Mouse (Mus musculus): ENCODE results near the gene Grm4. TPM values are rescaled to one million over a fixed set of nuclear protein-coding genes. Genes with fewer than 3 reads are reported as not detected.

The Grm4 gene
- total and polyA plus RNA-seq, 3 experiments: 0.05 TPM; not detected in 2

DNA sequence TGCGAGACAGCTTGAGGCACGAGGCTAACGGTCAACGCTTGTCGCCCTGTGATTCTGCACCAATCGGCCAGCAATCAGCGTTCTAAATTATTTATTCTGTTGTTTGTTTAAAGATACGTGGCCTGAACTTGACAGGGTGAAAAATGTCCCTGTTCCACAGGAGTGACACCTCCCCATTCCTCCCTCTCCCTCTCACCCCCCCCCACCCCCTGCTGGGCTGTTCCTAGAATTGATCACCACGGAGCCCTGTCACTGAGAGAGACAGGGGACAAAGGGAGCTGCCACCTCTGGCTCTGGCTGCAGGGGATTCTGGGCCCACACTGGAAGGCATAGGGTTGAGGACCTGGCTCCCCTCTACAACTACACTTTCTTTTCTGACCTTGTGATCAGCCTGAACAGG lies 91.4 kb downstream of the Grm4 start:
- H3K4me3 ChIP-seq (ENCODE audit: low read depth, low read length): no peak overlapping the region
- no peaks in the 10 kb centered on the region for H3K36me3 ChIP-seq (replicated peaks)
- no peaks in the 10 kb centered on the region for H3K4me1 ChIP-seq (ENCODE audit: insufficient read depth, low read depth, low read length)
- peaks cover 96% of the 10 kb centered on the region for H3K9me3 ChIP-seq (replicated peaks)
- ATAC-seq (ENCODE audit: extremely low read depth, insufficient number of reproducible peaks, low FRiP score, poor library complexity, severe bottlenecking) (no peak), DNase-seq (ENCODE audit: low spot score) (no peak)
- peaks cover 4% of the 10 kb centered on the region; the same call in 1 of the 2 replicates for H3K27me3 ChIP-seq (ENCODE audit: insufficient read depth, low read length)
- TF ChIP-seq GATA1 (IDR thresholded peaks at IDR 0.05; ENCODE audit: borderline replicate concordance, low read length) (no peak), TAL1 (conservative IDR thresholded peaks at IDR 0.05; ENCODE audit: low read depth, low read length) (no peak), CTCF (IDR thresholded peaks at IDR 0.05; ENCODE audit: low read depth, low read length) (no peak), GATA2 (IDR thresholded peaks at IDR 0.05; ENCODE audit: borderline replicate concordance, low read depth, low read length) (no peak), POLR2AphosphoS5 (IDR thresholded peaks at IDR 0.05; ENCODE audit: insufficient replicate concordance, low read depth, low read length) (no peak)

DNA sequence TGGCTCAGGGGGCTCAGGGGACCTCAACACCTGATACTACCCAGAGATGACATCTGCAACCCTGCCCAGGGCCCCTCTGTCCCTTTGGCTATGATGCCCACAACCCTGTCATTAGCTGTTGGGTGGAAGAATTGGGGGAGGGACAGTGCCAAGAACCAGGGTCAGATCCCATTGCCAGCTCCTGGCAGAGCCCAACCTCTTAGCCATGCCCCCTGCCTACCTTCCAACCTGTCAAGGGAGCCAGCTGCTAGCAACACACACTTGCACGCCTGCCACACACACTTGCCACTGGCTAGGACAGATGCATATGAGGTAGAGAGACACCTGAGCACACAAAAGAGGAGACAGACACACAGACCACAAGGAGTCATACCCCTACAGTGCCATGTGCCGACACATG lies 96.2 kb downstream of the Grm4 start:
- ATAC-seq (ENCODE audit: extremely low read depth, insufficient number of reproducible peaks, low FRiP score, poor library complexity, severe bottlenecking) (no peak), DNase-seq (ENCODE audit: low spot score) (no peak)
- H3K4me1 ChIP-seq (ENCODE audit: insufficient read depth, low read depth, low read length): no peaks in the 10 kb centered on the region
- TF ChIP-seq CTCF (IDR thresholded peaks at IDR 0.05; ENCODE audit: low read depth, low read length) (no peak), TAL1 (conservative IDR thresholded peaks at IDR 0.05; ENCODE audit: low read depth, low read length) (no peak), GATA2 (IDR thresholded peaks at IDR 0.05; ENCODE audit: borderline replicate concordance, low read depth, low read length) (no peak), GATA1 (IDR thresholded peaks at IDR 0.05; ENCODE audit: borderline replicate concordance, low read length) (no peak), POLR2AphosphoS5 (IDR thresholded peaks at IDR 0.05; ENCODE audit: insufficient replicate concordance, low read depth, low read length) (no peak)
- peaks cover 90% of the 10 kb centered on the region for H3K9me3 ChIP-seq (replicated peaks)
- H3K27me3 ChIP-seq (ENCODE audit: insufficient read depth, low read length): no peaks in the 10 kb centered on the region
- H3K4me3 ChIP-seq (ENCODE audit: low read depth, low read length): no peak overlapping the region
- H3K36me3 ChIP-seq (replicated peaks): no peaks in the 10 kb centered on the region

DNA sequence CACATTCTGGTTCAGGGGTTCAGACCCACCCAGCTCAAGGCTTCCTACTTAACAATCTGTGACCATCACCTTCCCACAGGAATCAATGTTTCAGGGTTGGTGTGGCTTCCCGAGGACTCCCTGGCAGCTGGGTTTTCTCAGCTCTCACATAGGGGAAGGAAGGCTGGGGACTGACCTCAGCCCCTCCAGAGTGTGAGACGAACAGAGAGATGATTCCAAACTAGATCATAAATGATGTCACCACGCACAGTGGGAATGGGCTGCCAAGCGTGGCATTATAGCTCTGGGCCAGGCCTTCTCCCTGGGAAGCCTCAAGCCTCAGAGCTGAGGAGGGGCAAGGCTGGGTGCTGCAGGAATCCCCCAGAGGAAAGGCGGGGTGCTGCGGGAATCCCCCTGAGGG lies 96.8 kb downstream of the Grm4 start:
- no peaks in the 10 kb centered on the region for H3K4me1 ChIP-seq (ENCODE audit: insufficient read depth, low read depth, low read length)
- H3K9me3 ChIP-seq (replicated peaks): peaks cover 90% of the 10 kb centered on the region
- no peaks in the 10 kb centered on the region for H3K27me3 ChIP-seq (ENCODE audit: insufficient read depth, low read length)
- no peaks in the 10 kb centered on the region for H3K36me3 ChIP-seq (replicated peaks)
- ATAC-seq (ENCODE audit: extremely low read depth, insufficient number of reproducible peaks, low FRiP score, poor library complexity, severe bottlenecking) (no peak), DNase-seq (ENCODE audit: low spot score) (no peak)
- H3K4me3 ChIP-seq (ENCODE audit: low read depth, low read length): no peak overlapping the region
- no peak for TF ChIP-seq TAL1 (conservative IDR thresholded peaks at IDR 0.05; ENCODE audit: low read depth, low read length)
- no peak for TF ChIP-seq GATA2 (IDR thresholded peaks at IDR 0.05; ENCODE audit: borderline replicate concordance, low read depth, low read length)
- TF ChIP-seq CTCF (IDR thresholded peaks at IDR 0.05; ENCODE audit: low read depth, low read length): no peak
- no peak for TF ChIP-seq POLR2AphosphoS5 (IDR thresholded peaks at IDR 0.05; ENCODE audit: insufficient replicate concordance, low read depth, low read length)
- no peak for TF ChIP-seq GATA1 (IDR thresholded peaks at IDR 0.05; ENCODE audit: borderline replicate concordance, low read length)

DNA sequence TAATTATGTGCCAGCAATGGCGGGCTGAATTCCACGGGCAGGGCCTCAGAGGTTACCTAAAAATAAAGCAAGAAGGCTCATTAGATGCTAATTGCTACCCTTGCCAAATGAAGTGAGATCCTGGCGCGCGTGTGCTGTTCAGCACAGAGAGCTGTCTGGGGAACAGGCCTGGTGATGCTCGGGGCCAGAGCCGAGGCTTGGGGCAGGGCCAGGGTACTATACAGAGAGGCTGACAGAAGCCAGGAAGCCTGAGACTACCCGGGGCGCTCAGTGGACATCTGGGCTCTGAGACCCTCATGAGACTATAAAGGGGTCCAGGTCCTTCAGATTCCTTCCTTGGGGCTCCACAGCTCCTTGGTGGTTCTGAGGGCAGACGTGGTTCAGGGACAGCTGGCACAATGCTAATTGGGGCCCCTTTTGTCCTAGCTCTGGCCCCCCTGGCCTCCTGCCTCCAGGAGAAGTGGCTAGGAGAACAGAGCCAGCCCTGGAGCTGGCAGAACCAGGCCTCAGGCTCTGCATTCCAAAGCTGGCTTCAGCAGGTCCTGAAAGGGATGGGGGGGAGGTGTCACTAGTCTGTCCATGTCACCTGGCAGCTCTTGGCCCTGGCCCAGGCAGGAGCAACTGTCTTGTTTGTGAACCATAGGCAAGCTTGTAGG lies 98.3 kb downstream of the Grm4 start:
- no peak for DNase-seq (ENCODE audit: low spot score)
- ATAC-seq (ENCODE audit: extremely low read depth, insufficient number of reproducible peaks, low FRiP score, poor library complexity, severe bottlenecking): no peak
- peaks cover 87% of the 10 kb centered on the region for H3K9me3 ChIP-seq (replicated peaks)
- no peaks in the 10 kb centered on the region for H3K27me3 ChIP-seq (ENCODE audit: insufficient read depth, low read length)
- H3K4me3 ChIP-seq (ENCODE audit: low read depth, low read length): no peak overlapping the region
- H3K36me3 ChIP-seq (replicated peaks): no peaks in the 10 kb centered on the region
- TF ChIP-seq TAL1 (conservative IDR thresholded peaks at IDR 0.05; ENCODE audit: low read depth, low read length) (no peak), GATA2 (IDR thresholded peaks at IDR 0.05; ENCODE audit: borderline replicate concordance, low read depth, low read length) (no peak), GATA1 (IDR thresholded peaks at IDR 0.05; ENCODE audit: borderline replicate concordance, low read length) (no peak), CTCF (IDR thresholded peaks at IDR 0.05; ENCODE audit: low read depth, low read length) (no peak), POLR2AphosphoS5 (IDR thresholded peaks at IDR 0.05; ENCODE audit: insufficient replicate concordance, low read depth, low read length) (no peak)
- no peaks in the 10 kb centered on the region for H3K4me1 ChIP-seq (ENCODE audit: insufficient read depth, low read depth, low read length)

DNA sequence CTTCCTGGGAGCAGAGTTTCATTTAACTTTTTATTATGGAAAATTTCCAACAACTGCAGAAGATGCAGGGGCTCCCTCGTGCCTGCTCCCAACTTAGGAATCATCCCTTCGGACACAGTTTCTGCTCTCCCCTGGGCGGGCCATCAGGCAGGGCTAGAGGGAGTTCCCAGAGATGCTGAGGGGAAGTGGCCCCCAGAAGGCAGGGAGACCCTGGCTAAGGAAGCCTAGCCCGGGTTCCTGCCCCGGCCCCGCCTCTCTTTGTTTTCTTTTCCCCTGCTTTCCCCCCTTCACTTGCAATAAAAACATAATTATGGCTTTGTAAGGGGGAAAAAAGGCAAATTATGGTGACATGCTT lies 98.9 kb downstream of the Grm4 start:
- H3K4me3 ChIP-seq (ENCODE audit: low read depth, low read length): no peak overlapping the region
- no peaks in the 10 kb centered on the region for H3K36me3 ChIP-seq (replicated peaks)
- no peaks in the 10 kb centered on the region for H3K4me1 ChIP-seq (ENCODE audit: insufficient read depth, low read depth, low read length)
- TF ChIP-seq POLR2AphosphoS5 (IDR thresholded peaks at IDR 0.05; ENCODE audit: insufficient replicate concordance, low read depth, low read length): no peak
- no peak for TF ChIP-seq GATA2 (IDR thresholded peaks at IDR 0.05; ENCODE audit: borderline replicate concordance, low read depth, low read length)
- TF ChIP-seq GATA1 (IDR thresholded peaks at IDR 0.05; ENCODE audit: borderline replicate concordance, low read length): no peak
- TF ChIP-seq TAL1 (conservative IDR thresholded peaks at IDR 0.05; ENCODE audit: low read depth, low read length): no peak
- TF ChIP-seq CTCF (IDR thresholded peaks at IDR 0.05; ENCODE audit: low read depth, low read length): no peak
- H3K9me3 ChIP-seq (replicated peaks): peaks cover 85% of the 10 kb centered on the region
- ATAC-seq (ENCODE audit: extremely low read depth, insufficient number of reproducible peaks, low FRiP score, poor library complexity, severe bottlenecking) (no peak), DNase-seq (ENCODE audit: low spot score) (no peak)
- H3K27me3 ChIP-seq (ENCODE audit: insufficient read depth, low read length): no peaks in the 10 kb centered on the region

DNA sequence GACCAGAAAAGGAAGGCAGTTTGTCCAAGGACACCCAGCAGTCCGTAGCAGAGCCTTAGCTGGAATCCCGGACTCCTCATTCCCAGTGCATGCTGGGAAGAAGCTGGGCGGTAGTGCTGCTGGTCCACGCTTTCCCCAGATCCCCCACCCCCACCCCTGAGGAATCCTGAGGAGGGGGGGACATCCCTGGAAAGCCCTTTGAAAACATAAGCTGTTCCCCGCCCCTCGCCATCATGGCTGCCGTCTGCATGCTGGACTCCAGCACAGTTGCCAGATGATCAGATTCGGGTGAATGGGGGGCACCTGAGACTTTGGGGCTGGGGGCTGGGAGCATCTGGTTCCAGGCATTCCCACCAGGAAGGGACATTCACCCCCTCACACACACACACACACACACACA lies 99.4 kb downstream of the Grm4 start:
- ATAC-seq (ENCODE audit: extremely low read depth, insufficient number of reproducible peaks, low FRiP score, poor library complexity, severe bottlenecking) (no peak), DNase-seq (ENCODE audit: low spot score) (no peak)
- Histone ChIP-seq H3K27me3 (ENCODE audit: insufficient read depth, low read length) (no peaks in the 10 kb centered on the region), H3K4me1 (ENCODE audit: insufficient read depth, low read depth, low read length) (no peaks in the 10 kb centered on the region), H3K9me3 (replicated peaks) (peaks cover 85% of the 10 kb centered on the region), H3K4me3 (ENCODE audit: low read depth, low read length) (no peak overlapping the region), H3K36me3 (replicated peaks) (no peaks in the 10 kb centered on the region)
- TF ChIP-seq GATA2 (IDR thresholded peaks at IDR 0.05; ENCODE audit: borderline replicate concordance, low read depth, low read length) (no peak), POLR2AphosphoS5 (IDR thresholded peaks at IDR 0.05; ENCODE audit: insufficient replicate concordance, low read depth, low read length) (no peak), CTCF (IDR thresholded peaks at IDR 0.05; ENCODE audit: low read depth, low read length) (no peak), TAL1 (conservative IDR thresholded peaks at IDR 0.05; ENCODE audit: low read depth, low read length) (no peak), GATA1 (IDR thresholded peaks at IDR 0.05; ENCODE audit: borderline replicate concordance, low read length) (no peak)
